Mouse (Mus musculus): ENCODE results near the gene Cd81.

The Cd81 gene

DNA sequence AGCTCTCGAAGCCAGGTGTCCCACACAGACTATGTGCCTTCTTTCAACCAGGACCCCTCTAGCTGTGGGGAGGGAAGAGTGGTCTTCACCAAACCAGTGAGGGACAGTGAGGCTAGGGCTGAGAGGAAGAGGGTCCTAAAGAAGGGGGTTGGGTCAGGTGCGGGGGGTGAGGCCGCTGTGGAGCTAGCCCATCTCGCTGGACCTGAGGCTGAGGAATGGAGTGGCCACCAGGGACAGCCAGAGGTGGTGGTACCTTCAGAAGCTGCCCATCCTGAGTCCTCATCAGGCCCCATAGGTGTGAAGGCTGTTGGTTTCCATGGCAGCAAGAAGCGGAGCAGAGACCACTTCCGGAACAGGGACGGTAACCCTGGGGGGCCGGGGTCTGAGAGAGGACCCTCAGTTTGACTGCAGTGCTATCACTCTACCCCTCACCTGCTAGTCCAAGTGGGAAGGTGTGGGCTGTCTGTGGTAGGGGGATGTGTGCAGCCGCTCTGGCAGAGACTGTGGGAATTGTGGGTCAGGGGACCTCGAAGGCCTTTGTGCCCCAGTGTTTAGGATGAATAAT is 18.0 kb downstream of the Cd81 start:
- peak; percentile 32 to 36 for DNase-seq

DNA sequence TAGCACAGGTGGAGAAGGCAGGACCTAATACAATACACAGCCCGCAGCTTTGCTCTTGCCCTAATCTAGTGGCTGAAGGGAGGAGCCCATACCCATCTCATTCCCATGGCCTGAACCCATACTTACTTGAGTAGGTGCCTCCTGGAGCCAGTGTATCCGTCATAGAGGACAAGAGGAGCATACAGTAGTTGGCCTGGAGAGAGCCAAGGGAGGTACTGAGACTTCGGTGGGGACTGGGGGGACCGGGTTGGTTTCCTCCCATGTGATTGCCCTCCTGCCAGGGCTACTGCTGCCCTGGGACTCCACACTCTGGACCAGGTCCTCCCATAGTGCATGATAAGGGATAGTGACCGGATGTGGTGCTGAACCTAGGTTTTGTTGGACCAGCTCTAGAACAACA is 20.1 kb downstream of the Cd81 start:
- DNase-seq, result peak in 1 of 2 experiments; percentile 13

DNA sequence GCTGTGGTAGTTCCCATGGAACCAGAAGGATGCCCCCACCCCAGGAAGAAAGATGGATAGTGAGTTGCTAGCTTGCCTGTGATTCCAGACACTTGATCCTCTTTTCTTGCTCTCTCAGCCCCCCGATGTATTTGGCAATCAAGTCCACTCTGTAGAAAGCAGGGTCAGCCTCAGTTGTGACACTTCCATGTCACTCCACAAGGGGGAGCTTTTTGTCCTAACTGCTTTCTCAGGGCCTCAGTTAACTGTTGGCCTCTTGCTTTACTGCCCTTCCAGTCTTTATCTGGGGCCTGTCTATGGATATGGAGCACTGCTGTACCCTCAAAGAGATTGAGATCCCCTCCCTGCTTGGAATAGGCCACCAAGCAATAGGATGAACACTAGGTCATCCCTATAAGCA is 20.5 kb downstream of the Cd81 start:
- peak; percentile 70 to 81 for DNase-seq

DNA sequence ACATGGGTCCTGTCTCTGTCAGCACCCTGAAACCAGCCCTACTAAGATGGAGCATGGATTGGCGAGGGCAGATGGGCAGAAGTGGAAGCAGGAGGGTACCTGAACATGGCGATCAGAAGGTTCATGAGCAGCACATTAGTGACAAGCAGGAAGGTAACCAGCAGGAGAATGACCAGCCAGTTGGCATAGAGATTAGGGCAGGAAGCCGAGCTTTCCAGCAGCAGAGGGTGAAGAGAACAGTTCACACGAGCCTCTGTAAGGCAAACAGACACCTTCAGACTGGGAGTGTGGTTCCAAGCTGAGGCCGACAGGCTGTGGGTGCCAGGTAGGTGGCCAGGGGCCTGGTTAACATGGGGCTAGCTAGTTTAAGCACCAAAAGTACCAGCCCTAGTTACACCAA is 22.9 kb downstream of the Cd81 start:
- peak in 1 of 2 experiments; percentile 34 for DNase-seq

DNA sequence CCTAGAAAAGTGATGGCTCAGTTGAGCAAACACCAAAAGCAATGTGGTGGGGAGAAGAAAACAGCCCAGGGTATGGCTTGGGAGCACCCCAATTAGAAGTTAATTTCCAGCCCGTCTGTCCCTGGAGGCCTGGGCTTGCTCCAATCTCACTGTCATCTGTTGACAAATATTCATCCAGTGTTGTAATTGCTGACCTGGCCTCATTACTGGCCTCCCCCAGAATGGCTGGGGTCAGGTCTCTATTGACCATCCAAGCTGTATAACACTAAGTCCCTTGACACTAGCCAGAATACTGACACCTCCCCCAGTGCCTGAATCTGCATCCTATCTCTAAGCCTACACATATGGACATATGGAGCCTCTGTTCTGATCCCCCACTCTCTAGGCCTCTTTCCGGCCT is 24.8 kb downstream of the Cd81 start:
- DNase-seq, result no peak

DNA sequence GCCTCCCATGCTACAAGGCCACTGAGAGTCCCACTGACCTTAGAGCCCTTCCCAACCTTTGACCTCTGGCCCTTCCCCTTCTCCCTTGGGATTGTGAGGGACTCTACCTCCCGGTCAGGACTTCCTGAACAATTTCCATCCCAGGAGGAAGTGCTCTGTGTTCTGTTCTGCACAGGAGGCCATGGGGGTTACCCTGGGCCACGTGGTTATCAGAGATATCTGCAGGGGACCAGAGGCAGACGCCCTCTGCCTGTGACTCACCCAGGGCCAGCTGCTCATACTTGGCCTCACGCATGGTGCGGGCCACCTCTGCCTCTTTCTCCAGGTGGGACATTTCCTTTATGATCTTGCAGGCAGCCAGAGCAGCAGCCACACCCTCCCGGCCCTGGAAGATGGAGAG is 29.5 kb downstream of the Cd81 start:
- no peak for DNase-seq

DNA sequence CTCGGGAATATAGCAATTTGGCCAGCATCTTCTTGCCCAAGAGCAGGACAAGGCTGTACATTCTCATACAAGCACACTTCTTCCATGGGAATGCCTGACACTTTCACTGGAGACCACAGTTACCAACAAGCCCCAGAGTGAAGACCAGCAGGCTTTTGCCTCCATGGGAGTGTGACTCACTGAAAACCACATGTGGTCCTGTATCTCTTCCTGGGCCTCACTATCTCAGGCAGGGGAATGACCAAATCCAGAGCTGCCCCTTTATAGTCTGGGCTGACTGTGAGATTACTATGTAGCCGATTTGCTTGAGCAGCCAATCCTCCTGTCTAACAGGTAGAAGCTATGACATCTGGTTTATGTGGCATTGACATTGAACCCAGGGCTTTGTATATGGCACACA is 31.2 kb downstream of the Cd81 start:
- no peak for DNase-seq

DNA sequence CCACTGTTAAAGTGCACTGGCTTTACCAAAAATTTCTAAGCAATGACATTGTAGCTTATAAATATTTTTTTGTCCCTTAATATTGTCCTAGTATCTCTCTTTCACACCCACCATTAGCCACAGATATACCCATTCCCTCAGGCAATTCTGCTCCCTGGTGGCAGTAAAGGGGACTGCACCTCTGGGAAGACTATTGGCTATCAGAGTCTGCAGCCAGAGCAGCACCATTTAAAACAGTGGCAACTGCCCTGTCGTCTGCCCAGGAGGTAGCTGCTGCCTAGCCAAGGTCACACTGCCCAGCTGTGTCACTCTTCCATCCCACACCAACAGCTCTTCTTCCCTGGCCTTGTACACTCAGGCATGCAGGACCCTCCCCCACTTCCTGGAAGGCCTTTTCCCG is 33.8 kb downstream of the Cd81 start:
- peak; percentile 85 to 90 for DNase-seq

DNA sequence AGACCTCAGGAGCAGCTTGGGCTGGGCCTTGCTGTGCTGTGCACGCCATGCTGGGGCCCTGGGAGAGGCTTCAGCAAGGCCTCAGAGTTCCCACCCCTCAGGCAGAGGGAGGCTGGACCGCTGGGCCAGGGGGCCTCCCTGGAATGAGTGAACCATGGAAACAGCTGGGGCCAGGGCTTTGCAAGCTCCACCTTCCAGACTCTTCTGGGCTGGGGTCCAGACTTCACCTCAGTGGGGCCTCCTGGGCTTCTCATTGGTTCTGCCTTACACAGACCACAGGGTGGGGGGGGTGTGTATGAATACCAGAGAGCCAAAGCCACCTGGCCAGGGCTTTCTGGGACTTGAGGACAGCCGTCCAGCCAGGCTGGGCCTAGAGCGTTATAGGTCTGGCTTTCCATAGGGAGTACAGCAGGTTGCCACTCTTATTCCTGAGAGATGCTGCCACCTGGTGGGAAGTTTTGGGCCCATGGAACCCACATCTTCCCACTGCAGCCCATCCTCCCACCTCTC is 34.6 kb downstream of the Cd81 start:
- peak; percentile 57 to 65 for DNase-seq

DNA sequence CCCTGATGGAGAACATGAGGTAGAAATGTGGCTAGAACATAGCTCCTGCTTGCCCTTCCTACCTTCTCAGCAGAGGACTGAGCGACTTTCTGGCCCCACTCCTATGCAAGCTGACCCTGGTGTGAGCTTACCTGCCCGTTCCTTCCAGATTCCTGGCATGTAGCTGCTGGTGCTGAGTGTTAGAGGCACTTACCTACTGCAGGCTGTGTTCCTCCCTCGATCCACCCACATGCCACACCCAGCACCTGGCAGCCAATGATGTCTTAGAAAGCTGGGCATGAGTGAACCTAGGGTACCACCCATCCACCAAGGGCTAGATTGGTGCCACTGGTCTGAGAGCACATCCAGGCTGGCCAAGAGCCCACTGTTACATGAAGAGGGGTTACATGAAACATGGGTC is 41.3 kb downstream of the Cd81 start:
- DNase-seq, result no peak

DNA sequence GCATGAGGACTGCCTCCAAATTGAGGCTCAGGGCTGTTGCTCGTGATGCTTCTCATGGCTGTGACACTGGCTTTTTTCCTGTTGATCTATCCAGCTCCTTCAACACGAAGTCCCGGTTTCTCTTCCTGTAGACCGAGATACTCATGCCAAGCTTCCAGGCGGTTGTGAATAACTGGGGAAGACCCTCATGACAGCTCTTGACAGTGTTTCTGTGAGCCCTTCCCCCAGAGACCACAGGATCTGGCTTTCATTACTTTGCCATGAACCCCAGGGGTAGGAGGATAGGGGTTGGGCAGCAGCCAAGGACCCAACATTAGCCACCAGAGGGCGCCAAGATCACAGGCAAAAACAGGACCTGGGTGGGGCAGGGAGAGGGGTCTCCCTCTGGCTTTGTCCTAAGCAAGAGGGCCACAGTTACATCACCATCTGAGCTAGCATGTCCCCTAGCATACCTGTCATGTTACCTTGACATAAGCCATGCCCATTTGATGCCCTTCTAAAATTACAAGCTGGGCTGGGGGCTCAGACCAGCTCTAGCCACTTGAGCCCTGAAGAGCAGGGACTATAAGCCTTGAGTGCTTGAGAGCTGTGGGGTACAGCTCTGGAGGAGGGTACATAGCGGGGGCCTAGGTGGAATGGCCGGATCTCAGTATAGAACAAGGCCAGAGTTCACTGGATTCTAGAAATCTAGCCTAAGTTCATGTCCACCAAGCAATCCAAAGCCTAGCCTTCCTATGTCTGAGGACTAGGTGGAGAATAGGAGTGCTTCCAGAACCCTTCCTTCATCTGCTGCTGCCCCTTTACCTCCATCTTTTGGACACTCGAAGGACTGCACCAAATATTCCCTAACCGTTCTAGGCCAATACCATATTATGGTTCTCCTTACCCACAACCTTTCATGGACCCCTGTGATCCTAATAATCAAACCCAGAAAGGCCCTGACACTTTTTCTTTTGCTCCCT is 42.3 kb downstream of the Cd81 start, which contains the start of gene Trpm5:
Gene Trpm5 (minus strand): TSS at position 51 of the 962 bp plus-strand sequence.
- DNase-seq, result peak; percentile 85 to 88

DNA sequence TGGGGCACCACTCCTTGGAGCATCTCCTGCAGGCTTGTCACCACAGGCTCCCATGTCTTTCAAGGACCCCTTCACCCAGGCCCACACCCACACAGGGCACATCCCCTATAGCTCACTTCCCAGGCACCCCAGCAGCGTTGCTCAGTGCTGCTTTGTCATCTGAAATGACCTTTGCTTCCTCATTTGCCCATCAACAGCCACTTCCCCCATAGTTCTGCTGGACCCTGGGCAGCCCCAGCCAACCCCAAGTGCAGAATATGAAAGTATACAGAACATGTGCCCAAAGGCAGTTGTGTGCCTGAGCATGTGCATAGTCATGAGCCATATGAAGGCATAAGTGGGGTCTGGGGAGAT is 43.0 kb downstream of the Cd81 start:
- DNase-seq, result no peak

DNA sequence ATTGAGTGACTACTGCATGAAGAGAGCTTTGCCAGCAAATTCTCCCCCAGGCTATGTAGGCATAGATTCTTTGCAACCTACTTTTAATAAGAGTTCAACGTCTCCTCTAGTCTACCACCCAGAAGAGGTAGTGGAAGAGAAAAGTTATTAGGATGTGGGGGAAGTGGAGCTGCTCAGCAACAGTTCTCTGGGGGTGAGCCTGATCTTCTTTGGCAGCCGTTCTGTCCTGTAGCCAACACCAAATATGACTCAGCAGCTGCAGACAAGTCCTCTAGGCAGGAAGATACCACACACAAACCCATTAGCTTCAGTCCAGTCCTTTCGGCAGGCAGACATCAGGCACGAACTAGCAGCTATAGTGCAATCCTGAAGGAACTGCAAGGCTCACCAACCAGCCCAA is 48.2 kb downstream of the Cd81 start:
- DNase-seq, result no peak

DNA sequence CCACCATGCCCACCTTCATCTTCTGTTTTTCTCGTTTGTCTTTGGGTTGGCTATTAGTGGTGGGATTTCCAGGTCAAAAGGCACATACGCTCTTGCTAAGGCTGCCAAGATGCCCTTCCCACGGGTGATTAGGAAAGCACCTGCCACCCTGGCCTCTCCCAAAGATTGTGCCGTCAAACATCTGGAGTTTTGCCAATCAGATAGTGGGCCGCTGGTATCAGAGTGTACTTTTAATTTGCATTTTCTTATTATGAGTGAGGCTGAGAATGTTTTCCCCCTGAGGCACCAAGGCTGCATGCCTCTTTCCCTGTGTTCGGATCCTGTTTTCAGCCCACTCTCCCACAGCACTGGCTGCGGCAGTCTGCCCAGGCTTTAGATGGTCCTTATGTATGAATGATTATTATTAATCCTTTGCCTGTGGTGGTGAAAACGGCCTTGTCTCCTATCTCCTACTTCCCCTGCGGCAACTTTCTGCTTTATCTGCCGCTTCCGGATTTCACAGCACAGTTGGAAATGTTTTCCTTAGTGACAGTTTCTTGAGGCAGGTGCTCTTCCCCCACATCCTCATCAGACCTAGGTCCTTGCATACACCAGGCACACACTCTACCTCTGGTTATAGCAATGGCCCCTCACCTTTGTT is 52.8 kb downstream of the Cd81 start:
- no peak for DNase-seq

DNA sequence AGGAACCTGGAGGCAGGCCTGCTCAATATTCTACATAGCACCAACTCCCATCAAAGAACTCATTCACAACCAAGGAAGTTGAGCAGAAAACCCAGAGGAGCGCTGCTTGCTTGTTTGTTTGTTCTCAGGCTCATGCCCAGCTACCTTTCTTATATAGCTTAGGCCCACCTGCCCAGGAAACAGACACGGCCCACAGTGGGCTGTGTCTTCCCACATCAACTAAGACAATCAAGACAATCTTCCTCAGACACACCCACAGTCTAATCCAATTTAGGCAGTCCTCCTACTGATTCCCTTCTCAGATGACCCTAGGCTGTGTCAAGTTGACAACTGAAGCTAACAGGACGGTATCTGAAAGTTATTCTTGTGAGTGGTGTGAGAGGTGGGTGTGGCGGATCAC is 53.5 kb downstream of the Cd81 start, which contains the start of gene Kcnq1:
Gene Kcnq1 (plus strand): TSS at position 301 of the 400 bp plus-strand sequence.
- DNase-seq, result no peak

DNA sequence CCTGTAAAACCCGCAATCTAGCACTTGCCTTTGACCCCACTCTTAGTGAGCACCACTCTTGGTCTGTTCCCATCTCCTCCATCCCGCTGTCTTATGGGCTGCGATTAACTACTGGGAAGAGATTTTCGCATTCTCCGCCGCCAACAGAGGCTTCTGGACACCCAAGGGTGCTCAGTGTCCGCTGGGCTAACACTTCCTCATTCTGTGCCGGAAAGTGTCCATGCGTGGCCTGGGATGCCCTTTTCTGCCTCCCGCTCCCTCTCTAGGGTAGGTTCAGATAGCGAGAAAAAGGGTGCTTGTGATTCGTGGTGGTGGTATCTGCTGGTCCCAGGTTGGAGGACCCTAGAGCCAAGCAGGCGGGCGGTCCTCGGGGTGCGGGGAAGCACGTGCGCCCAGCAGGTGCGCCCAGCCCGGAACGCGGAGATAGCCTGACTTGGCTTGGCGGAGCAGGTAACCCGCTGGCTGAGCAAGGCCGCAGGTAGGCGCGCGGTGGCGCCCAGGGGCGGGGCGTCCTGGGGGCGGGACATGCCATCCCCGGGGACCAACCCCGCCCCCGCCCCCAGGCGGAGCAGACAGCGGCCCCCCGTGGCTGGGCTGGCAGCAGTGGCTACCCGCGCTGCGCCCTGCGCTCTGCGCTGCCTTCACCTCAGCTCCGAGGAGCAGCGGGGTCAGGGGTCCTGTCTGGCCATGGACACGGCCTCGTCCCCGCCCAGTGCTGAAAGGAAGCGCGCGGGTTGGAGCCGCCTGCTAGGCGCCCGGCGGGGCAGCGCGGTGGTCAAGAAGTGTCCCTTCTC is 54.3 kb downstream of the Cd81 start:
- DNase-seq, result peak; percentile 30 to 36

DNA sequence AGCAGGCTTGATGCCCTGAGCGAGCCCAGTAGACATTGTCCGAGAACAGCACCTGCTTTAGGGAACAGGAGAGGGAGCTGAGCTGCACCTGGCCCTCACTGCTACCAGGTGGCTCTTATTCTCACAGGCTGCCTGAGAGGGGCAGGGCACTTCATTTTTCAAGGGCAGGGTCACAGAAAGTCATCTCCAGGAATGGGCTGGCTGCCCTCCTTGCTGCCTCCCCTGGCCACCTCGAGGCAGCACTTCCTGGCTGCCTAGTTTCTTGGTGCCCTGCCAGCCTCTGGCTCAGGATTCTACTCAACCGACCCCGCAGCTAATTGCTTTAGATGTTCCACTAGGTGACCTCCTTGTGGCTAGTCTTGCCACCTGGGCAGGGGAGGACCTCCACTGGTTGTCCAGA is 55.7 kb downstream of the Cd81 start:
- peak; percentile 81 to 82 for DNase-seq

DNA sequence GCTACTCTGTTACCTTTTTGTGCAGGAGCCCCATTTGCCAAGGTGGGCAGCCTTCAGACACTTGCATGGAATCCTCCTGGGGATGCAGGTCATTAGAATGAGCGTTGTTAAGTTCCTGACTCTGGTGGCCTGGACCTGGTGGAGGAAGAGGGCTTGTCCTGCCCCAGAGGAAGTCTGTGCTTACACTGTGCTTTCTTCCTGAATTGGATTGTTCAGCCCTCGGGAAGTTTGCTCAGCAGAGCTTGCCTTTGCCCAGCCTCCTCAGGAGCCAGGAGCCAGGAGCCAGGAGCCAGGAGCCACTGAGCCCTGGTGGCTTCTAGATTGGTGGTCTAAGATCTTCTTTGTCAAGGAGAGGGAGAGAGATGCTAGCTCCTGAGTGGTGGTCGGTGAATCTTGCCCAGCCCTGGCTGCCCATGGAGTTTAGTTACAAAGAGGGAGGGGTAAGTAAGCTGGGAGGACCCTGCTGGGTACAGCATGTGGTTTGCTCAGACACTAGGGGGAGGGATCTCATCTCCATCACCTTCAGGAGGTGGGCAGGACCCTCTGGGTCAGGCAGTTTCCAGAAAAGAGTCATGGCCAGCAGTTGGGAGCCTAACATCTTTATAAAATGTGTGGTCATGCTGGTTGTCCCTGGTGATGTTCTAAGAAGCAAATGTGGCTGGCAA is 56.6 kb downstream of the Cd81 start:
- DNase-seq, result no peak

DNA sequence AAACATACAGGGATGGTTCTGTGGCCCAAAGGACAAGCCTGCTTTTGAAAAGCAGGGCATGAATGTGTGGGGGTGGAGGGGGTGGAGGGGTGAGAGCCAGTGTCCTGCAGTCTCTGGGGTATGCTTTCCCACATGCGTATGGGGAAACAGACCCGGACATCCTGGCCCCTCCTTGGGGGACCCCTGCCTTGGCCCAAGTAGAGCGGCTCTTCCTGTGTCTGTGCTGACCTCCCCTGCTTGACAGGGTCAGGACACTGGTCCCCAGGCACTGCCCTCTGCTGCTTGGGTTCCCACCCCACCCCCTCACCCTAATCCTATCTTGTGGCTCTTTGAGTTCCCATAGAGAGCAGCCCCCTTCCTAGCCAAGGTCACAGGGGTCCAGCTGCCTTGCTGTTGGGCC is 57.2 kb downstream of the Cd81 start:
- DNase-seq, result no peak

DNA sequence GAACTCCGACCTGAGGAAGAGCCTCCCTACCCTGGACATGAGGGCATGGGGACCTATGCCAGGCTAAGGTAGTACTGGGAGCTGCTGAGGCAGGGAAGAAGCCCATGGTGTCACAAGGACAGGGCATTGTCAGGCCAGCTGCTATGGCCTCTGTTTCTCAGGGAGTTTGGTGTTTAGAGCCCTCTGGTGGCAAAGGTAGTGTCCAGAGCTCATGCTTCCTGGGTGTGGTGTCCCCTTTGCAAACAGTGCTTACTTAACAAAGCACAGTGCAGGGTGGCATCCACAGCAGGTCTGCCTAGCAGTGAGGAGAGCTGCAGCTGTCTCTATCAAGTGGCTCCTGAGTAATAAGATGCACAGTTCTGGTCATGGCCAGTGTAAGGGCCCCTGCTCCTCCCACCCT is 58.3 kb downstream of the Cd81 start:
- DNase-seq, result no peak

DNA sequence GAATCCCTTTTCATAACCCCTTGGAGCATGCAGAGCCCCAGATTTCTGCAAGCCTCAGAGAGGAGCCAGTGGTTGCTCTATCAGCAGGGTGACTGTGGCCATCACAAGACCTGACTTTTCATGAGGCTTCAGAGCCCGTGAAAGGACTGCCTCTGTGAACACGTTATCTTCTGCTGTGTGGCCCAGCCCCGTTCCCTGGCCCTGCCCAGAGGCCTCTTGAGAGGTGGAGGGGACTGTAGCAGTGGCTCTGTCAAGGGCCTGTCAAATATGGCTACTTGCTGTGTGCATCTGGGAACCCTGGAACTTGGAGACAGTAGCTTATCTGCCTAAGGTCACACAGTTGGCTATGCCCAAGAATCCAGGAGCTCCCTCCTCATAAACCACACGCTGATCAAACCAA is 59.2 kb downstream of the Cd81 start:
- DNase-seq, result no peak

DNA sequence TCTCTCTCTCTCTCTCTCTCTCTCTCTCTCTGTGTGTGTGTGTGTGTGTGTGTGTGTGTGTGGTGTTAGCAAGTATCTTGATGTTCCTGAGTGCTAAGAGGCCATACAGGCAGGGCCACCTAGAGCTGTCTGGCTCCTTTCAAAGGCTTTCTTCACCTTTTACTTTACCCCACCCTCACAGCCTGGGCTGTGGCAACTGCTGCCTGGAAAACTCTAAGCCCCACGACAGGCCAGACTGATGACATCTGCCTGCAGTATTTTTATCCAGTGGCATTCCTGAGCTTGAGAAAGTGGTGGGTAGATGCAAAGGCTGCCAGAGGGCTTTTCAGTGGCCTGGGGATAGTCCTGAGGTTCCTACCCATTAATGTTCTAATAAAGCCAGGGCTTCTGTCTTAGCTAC is 59.9 kb downstream of the Cd81 start:
- no peak for DNase-seq

All from cerebellum, postnatal 10 days (tissue).